Mouse (Mus musculus): ENCODE data around the gene Cd300c2.
"Not testable (repeated sequence)": the region's sequence is repeated elsewhere in the genome, so short reads cannot be mapped to it uniquely, and the experiment has no call there.

The Cd300c2 gene

DNA sequence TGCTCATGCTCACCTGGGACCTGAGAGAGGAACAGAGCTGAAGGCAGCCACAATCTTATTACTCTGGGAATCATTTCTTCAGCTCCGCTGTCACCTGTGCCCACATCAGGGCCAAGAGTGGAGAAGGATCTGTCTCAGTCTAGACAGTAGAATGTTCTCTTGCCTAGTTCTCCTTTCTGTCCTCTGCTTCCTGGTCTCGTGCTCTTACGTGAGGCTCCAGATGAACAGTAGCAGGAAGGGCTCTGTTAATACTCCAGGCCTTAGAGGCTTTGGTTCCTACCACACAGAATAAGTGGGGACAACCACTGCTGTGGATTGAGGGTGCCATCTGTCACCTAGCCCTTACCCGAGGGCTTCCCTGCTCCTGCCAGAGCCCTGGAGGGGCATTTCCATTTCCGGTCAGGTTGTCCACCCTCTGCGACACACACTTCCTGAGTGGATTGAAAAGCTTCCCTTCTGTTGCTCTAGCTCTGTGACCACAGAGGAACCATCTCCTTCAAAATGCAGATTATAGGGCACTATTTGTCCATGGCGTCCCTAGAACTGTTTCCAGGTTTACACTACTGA, at the start of gene Cd300c2:
Gene Cd300c2 (minus strand): TSS at position 407 of the 567 bp plus-strand sequence.
- DNase-seq (ENCODE audit: inconsistent age in 2 of 2, low spot score in 1 of 2), result peak in 1 of 2 experiments; percentile 30

- peak in 1 of 2 experiments; percentile 53 for DNase-seq (ENCODE audit: inconsistent age in 2 of 2, low spot score in 1 of 2)
These were observed 47.7 kb upstream of the Cd300c2 start for GRCm38 (mm10) chr11:115049282-115049895.

GRCm38 (mm10) chr11:115048259-115048658, 46.6 kb upstream of the Cd300c2 start, which contains the start of gene Cd300ld3:
Gene Cd300ld3 (minus strand): TSS chr11:115048409.
- peak in 1 of 2 experiments; percentile 13 for DNase-seq (ENCODE audit: inconsistent age in 2 of 2, low spot score in 1 of 2)

DNA sequence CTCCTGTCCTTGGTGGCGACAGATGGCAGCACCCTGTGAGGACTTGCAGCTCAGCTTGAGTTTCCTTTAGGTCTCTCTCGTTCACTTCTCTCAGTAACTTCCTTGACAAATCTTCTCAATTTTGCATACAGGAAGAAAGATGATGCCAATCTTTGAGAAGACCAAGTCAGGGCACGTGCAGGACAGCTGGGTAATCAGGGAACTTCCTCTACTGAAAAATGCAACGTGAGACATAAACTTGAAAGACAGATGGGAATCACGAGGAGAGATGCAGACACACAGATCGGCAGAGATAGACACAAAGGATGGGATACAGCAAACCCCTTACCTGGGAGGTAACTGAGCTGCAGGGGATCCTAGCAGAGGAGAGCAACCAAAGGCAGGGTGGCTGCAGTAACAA, 36.0 kb upstream of the Cd300c2 start, which contains the start of gene Cd300ld5:
Gene Cd300ld5 (minus strand): TSS at position 101 of the 400 bp plus-strand sequence.
- not testable (repeated sequence) for DNase-seq (ENCODE audit: inconsistent age in 2 of 2, low spot score in 1 of 2)

GRCm38 (mm10) chr11:115026912-115027311, 25.2 kb upstream of the Cd300c2 start, which contains the start of gene Cd300ld4:
Gene Cd300ld4 (minus strand): TSS chr11:115027012.
- DNase-seq (ENCODE audit: inconsistent age in 2 of 2, low spot score in 1 of 2), result not testable (repeated sequence)

DNA sequence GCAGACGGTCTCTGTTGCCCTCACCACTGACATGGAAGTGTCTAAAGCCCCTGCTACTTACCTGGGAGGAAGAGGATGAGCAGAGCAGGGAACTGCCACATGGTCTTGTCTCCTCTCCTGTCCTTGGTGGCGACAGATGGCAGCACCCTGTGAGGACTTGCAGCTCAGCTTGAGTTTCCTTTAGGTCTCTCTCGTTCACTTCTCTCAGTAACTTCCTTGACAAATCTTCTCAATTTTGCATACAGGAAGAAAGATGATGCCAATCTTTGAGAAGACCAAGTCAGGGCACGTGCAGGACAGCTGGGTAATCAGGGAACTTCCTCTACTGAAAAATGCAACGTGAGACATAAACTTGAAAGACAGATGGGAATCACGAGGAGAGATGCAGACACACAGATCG, 14.4 kb upstream of the Cd300c2 start, which contains the start of gene Cd300ld2:
Gene Cd300ld2 (minus strand): TSS at position 101 of the 400 bp plus-strand sequence.
- DNase-seq (ENCODE audit: inconsistent age in 2 of 2, low spot score in 1 of 2), result not testable (repeated sequence)

GRCm38 (mm10) chr11:115004070-115004469, 2.4 kb upstream of the Cd300c2 start:
- DNase-seq (ENCODE audit: inconsistent age in 2 of 2, low spot score in 1 of 2), result peak in 1 of 2 experiments; percentile 19

DNA sequence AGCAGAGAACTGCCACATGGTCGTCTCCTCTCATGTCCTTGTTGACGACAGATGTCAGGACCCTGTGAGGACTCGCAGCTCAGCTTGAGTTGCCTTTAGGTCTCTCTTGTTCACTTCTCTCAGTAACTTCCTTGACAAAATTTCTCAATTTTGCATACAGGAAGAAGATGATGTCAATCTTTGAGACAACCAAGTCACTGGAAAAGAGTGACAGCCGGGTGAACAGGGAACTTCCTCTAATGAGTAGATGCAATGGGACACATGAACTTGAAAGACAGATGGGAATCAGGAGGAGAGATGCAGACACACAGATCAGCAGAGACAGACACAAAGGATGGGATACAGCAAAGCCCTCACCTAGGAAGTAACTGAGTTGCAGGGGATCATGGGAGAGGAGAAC, 11.9 kb downstream of the Cd300c2 start, which contains the start of gene Cd300ld:
Gene Cd300ld (minus strand): TSS at position 130 of the 400 bp plus-strand sequence.
- no peak for DNase-seq (ENCODE audit: inconsistent age in 2 of 2, low spot score in 1 of 2)

- no peak for DNase-seq (ENCODE audit: inconsistent age in 2 of 2, low spot score in 1 of 2)
These were observed 19.8 kb downstream of the Cd300c2 start for GRCm38 (mm10) chr11:114981866-114982265.

- no peak for DNase-seq (ENCODE audit: inconsistent age in 2 of 2, low spot score in 1 of 2)
These were observed 29.0 kb downstream of the Cd300c2 start for GRCm38 (mm10) chr11:114972726-114973125.

DNA sequence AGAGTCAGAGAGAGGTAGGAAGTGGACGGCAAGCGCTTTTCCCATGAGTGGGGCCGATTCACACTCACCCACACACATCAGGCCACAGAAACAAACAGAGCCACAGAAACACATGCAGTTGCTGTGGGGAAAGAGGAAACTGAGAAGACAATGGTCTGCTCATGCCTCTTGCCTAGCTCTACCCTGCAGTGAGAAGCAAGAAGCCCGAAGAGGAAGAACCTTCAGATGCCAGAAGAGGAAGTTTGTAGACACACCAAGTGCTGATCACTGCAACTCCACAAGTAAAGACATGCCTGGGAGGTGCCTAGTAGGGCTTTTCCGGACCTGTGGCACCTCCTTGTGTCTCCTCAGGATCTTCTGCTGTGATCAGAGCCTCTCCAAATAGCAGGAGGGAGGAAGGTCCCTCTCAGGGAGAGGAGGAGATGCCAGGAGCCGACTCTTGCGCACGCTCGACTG, 32.9 kb downstream of the Cd300c2 start, which contains the start of gene Cd300c:
Gene Cd300c (minus strand): TSS at position 406 of the 456 bp plus-strand sequence.
- DNase-seq (ENCODE audit: inconsistent age in 2 of 2, low spot score in 1 of 2), result no peak

DNA sequence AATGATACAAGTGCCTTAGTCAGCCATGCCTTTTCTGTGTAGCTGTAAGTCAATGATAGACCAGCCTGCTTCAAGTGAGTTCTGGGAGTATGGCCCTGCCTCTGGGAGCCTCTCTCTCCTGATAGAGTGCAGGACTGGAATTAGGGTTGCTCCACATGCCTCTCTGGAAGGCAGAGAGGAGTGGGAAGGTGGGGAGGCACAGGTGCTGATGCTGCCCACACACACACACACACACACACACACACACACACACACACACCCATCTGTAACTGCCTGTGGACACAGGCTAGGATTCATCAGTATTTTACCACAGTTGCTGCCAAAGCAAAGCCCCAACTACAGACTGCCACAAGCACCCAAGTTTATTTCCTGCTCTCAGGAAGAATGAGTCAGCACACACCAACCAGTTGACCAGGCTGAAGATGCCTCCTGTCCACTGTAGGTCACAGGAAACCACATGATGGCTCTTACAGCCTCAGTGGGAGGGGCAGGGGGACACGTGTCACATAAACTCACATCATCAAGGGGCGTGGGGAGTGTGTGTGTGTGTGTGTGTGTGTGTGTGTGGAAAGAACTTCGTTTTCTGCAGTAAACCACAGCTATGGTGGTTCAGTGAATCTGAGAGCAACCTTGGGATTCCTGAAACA, 36.4 kb downstream of the Cd300c2 start:
- DNase-seq (ENCODE audit: inconsistent age in 2 of 2, low spot score in 1 of 2), result peak; percentile 18 to 60

- peak in 1 of 2 experiments; percentile 24 for DNase-seq (ENCODE audit: inconsistent age in 2 of 2, low spot score in 1 of 2)
These were observed 41.3 kb downstream of the Cd300c2 start for GRCm38 (mm10) chr11:114960369-114960768.
